Mouse (Mus musculus) liver, embryonic 16.5 days (tissue): Measurements from ENCODE around the gene Gnmt. TPM values are rescaled to one million over a fixed set of nuclear protein-coding genes. Genes with fewer than 3 reads are reported as not detected.
A peak's percentile ranks its signal among the peaks of the same experiment; 100 is the strongest.

ENCODE experiments used
- ATAC-seq: fragments of 200-750 bp; cut with Nextera tagmentation; 2 replicates; pipeline ENCODE4 v1.8.0; 2017; ENCODE audit warnings: low read depth, mild to moderate bottlenecking, moderate number of reproducible peaks, moderate library complexity
- H3K27ac ChIP-seq: fragments of 300-500 bp; sonication (generic); 2 replicates; pipeline ENCODE4 v1.5.1; 2014; ENCODE audit warnings: mild to moderate bottlenecking, low read length
- H3K27me3 ChIP-seq: fragments of 300-500 bp; sonication (generic); 2 replicates; pipeline ENCODE4 v1.6.1; 2014; ENCODE audit warnings: low read depth, low read length, mixed read lengths; ENCODE audit not compliant: control insufficient read depth, insufficient read depth
- H3K36me3 ChIP-seq: fragments of 300-500 bp; sonication (generic); 2 replicates; pipeline ENCODE4 v1.6.1; 2014; ENCODE audit warnings: mild to moderate bottlenecking; ENCODE audit not compliant: control insufficient read depth, insufficient read depth
- H3K4me1 ChIP-seq: fragments of 300-500 bp; sonication (generic); 2 replicates; pipeline ENCODE4 v1.6.1; 2014; ENCODE audit warnings: low read depth, low read length, mixed read lengths; ENCODE audit not compliant: control insufficient read depth
- H3K4me2 ChIP-seq: fragments of 300-500 bp; sonication (generic); 2 replicates; pipeline ENCODE4 v1.6.1; 2014; ENCODE audit warnings: low read depth, low read length, mixed read lengths
- H3K4me3 ChIP-seq: fragments of 300-500 bp; sonication (generic); 2 replicates; pipeline ENCODE4 v1.5.1; 2014; ENCODE audit warnings: low read depth, mild to moderate bottlenecking, low read length
- H3K9ac ChIP-seq: fragments of 300-500 bp; sonication (generic); 2 replicates; pipeline ENCODE4 v1.6.1; 2014; ENCODE audit warnings: low read depth, low read length
- H3K9me3 ChIP-seq: fragments of 300-500 bp; sonication (generic); replicated peaks from 2 replicates; pipeline ENCODE4 v1.6.1; 2016; ENCODE audit warnings: low read length; ENCODE audit not compliant: control insufficient read depth
- WGBS: fragments of 180-500 bp; shearing (Covaris S2); extraction: QIAGEN DNeasy Blood & Tissue Kit; methylation state at CpG from one replicate; pipeline ENCODE4 v1.1.7; 2014; ENCODE audit not compliant: insufficient replicate concordance; 5-methylcytosine and 5-hydroxymethylcytosine counted together
- polyA plus RNA-seq: library from polyadenylated mRNA; unstranded; fragments of >200 nt; fragmentation: Nextera tagmentation; extraction: Ambion mirVana; gene quantifications from 2 replicates; pipeline ENCODE4 v1.2.1, GENCODE M21; 2015

Gnmt gene
- polyA plus RNA-seq = 112 and 152 TPM in 2 replicates

DNA sequence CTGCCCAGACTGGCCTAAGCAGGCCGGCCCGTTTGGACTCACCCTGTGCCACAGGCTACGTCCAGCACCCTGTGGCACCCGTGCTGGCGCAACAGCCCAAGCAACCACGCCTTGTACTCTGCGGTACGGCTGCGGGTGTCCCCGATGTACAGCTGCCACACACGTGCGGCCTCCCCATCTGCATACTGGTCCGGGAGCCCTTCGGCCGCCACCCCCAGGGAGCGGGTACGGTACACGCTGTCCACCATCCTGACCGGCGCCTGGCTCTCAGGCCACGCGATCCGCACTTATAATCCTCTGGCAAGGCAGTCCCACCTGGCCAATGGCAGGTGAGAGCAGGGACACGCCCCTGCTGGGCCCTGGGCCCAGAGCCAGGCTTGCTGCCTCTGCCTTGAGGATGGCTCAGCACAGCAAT lies at the start of gene Gnmt:
TSS of gene Gnmt (minus strand) at position 265 of the 415 bp plus-strand sequence.
- 38% methylated on average over 24 of the region's 24 CpGs for WGBS
- peak within 1 kb of the TSS; percentile 48 for H3K4me3 ChIP-seq
- H3K27me3 ChIP-seq = 0 out of 2 replicates have a peak, but pooled peaks cover 2% of the 10 kb centered on the region
- H3K9me3 ChIP-seq = no peaks in the 10 kb centered on the region
- ATAC-seq = peak; percentile 88
- no peaks in the 10 kb centered on the region for H3K36me3 ChIP-seq
- H3K4me1 ChIP-seq = no peaks in the 10 kb centered on the region; the same call in 1 of the 2 replicates
- peak within 1 kb of the TSS; percentile 43 for H3K9ac ChIP-seq
- H3K4me2 ChIP-seq = peak within 1 kb of the TSS; percentile 23
- H3K27ac ChIP-seq = peak within 1 kb of the TSS; percentile 66

DNA sequence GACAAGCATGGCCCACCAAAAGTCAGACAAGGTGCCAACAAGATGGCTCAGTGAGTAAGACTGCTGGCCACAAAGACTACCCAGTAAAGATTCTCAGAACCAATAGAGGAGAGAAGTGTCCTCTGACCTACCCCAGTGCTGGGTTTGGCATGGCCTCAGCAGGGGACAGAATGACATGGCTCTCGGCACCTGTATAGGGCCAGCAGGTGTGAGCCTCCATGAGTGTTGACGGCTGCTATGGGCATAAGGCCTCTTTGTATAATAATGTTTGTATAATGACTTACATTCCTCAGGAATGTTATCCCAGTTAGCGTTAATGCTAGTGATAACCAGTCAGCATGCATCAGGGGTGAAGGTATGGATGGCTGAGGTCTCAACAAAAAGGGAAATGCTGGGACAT lies 47.1 kb upstream of the Gnmt start:
- Histone ChIP-seq H3K9me3 (no peaks in the 10 kb centered on the region), H3K27ac (no peak overlapping the region), H3K27me3 (no peaks in the 10 kb centered on the region), H3K4me1 (peaks cover 22% of the 10 kb centered on the region), H3K4me2 (no peak overlapping the region), H3K36me3 (peaks cover 45% of the 10 kb centered on the region), H3K9ac (no peak overlapping the region), H3K4me3 (no peak overlapping the region)
- ATAC-seq = no peak
- 77% methylated on average over 3 of the region's 3 CpGs for WGBS

- Histone ChIP-seq H3K9ac (no peak overlapping the region), H3K27me3 (no peaks in the 10 kb centered on the region), H3K36me3 (peaks cover 39% of the 10 kb centered on the region), H3K9me3 (no peaks in the 10 kb centered on the region), H3K4me1 (peaks cover 21% of the 10 kb centered on the region), H3K4me2 (no peak overlapping the region), H3K4me3 (no peak overlapping the region), H3K27ac (no peak overlapping the region)
- 92% methylated on average over 9 of the region's 9 CpGs for WGBS
- no peak for ATAC-seq
Measured at GRCm38 (mm10) chr17:46775070-46775469, 46.1 kb upstream of the Gnmt start.

- peak overlapping the region; percentile 88; the same call in 1 of the 2 replicates for H3K4me3 ChIP-seq
- H3K36me3 ChIP-seq = peaks cover 30% of the 10 kb centered on the region
- H3K27me3 ChIP-seq = no peaks in the 10 kb centered on the region
- WGBS = 46% methylated on average over 2 of the region's 2 CpGs
- ATAC-seq = no peak
- H3K4me1 ChIP-seq = peaks cover 21% of the 10 kb centered on the region
- H3K27ac ChIP-seq = no peak overlapping the region; the same call in 1 of the 2 replicates
- H3K9ac ChIP-seq = peak overlapping the region; percentile 16; the same call in 1 of the 2 replicates
- H3K4me2 ChIP-seq = peak overlapping the region; percentile 73; the same call in 1 of the 2 replicates
- no peaks in the 10 kb centered on the region for H3K9me3 ChIP-seq
Measured at GRCm38 (mm10) chr17:46774131-46774472, 45.1 kb upstream of the Gnmt start.

- peak overlapping the region; percentile 88 for H3K4me3 ChIP-seq
- peaks cover 21% of the 10 kb centered on the region for H3K4me1 ChIP-seq
- peaks cover 25% of the 10 kb centered on the region for H3K36me3 ChIP-seq
- peak overlapping the region; percentile 73 for H3K4me2 ChIP-seq
- peak overlapping the region; percentile 85 for H3K9ac ChIP-seq
- peak; percentile 10; the same call in 1 of the 2 replicates for ATAC-seq
- H3K27me3 ChIP-seq = no peaks in the 10 kb centered on the region
- H3K9me3 ChIP-seq = no peaks in the 10 kb centered on the region
- peak overlapping the region; percentile 85 for H3K27ac ChIP-seq
- WGBS = 6% methylated on average over 19 of the region's 20 CpGs
Measured at GRCm38 (mm10) chr17:46773278-46774130, 44.5 kb upstream of the Gnmt start.

- Histone ChIP-seq H3K4me1 (peaks cover 24% of the 10 kb centered on the region), H3K27me3 (no peaks in the 10 kb centered on the region), H3K4me2 (peak within 1 kb of the TSS; percentile 73), H3K36me3 (peaks cover 19% of the 10 kb centered on the region), H3K4me3 (peak within 1 kb of the TSS; percentile 88), H3K27ac (peak within 1 kb of the TSS; percentile 85), H3K9me3 (no peaks in the 10 kb centered on the region), H3K9ac (peak within 1 kb of the TSS; percentile 85)
- ATAC-seq = peak; percentile 84
- WGBS = under 1% methylated on average over 50 of the region's 50 CpGs
Measured at GRCm38 (mm10) chr17:46772404-46773277, 43.7 kb upstream of the Gnmt start, which contains the start of gene 2310039H08Rik. 2310039H08Rik (plus strand) TSS chr17:46772635.

- no peak for ATAC-seq
- Histone ChIP-seq H3K4me3 (peak overlapping the region; percentile 88), H3K4me1 (peaks cover 24% of the 10 kb centered on the region), H3K27ac (peak overlapping the region; percentile 85; the same call in 1 of the 2 replicates), H3K27me3 (no peaks in the 10 kb centered on the region), H3K4me2 (peak overlapping the region; percentile 73), H3K9ac (peak overlapping the region; percentile 85), H3K9me3 (no peaks in the 10 kb centered on the region), H3K36me3 (peaks cover 13% of the 10 kb centered on the region)
- WGBS = 8% methylated on average over 5 of the region's 5 CpGs
Measured at GRCm38 (mm10) chr17:46772038-46772403, 43.1 kb upstream of the Gnmt start.

DNA sequence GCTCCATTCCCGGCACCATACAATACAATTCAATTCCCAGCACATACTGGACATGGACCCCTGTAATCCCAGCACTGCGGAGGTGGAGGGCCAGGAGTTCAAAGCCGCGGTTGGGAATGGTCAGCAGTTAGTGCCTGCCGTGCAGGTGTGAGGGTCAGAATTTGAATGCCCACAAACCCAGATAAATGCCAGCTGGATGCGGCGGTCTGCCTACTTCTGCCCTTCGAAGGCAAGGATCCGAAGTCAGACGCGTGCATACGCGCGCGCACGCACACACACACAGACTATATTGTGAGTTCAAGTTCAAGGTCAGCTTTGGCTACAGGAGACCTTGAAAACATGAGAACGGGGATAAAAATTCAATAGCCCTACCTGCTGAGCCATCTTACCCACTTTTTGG lies 42.6 kb upstream of the Gnmt start:
- no peaks in the 10 kb centered on the region for H3K27me3 ChIP-seq
- H3K9me3 ChIP-seq = no peaks in the 10 kb centered on the region
- peaks cover 11% of the 10 kb centered on the region for H3K36me3 ChIP-seq
- H3K4me2 ChIP-seq = peak overlapping the region; percentile 73
- peak overlapping the region; percentile 29; the same call in 1 of the 2 replicates for H3K9ac ChIP-seq
- H3K4me3 ChIP-seq = peak overlapping the region; percentile 88
- ATAC-seq = no peak
- 58% methylated on average over 17 of the region's 17 CpGs for WGBS
- peaks cover 24% of the 10 kb centered on the region for H3K4me1 ChIP-seq
- H3K27ac ChIP-seq = no peak overlapping the region; the same call in 1 of the 2 replicates
